Mouse (Mus musculus) heart, postnatal 36 days (tissue): ENCODE data around the gene Cnot6. TPM values are rescaled to one million over a fixed set of nuclear protein-coding genes. Genes with fewer than 3 reads are reported as not detected.

Experiments
- DNase-seq, 2 experiments: peaks; one replicate each; pipeline ENCODE4 v3.0.0; 2021 to 2022
- intact Hi-C: fragments of 180-260 bp; cut with DNase I; formaldehyde crosslinking; loops from one replicate; pipeline ENCODE4 v1.15.1; 2025
- total RNA-seq, 2 experiments: library from RNA; stranded (reverse); gene quantifications; 2 replicates each; pipeline ENCODE4 v1.2.3; 2021

The Cnot6 gene
- 10 to 100 TPM; 20.4 to 21.3 TPM for total RNA-seq

DNA sequence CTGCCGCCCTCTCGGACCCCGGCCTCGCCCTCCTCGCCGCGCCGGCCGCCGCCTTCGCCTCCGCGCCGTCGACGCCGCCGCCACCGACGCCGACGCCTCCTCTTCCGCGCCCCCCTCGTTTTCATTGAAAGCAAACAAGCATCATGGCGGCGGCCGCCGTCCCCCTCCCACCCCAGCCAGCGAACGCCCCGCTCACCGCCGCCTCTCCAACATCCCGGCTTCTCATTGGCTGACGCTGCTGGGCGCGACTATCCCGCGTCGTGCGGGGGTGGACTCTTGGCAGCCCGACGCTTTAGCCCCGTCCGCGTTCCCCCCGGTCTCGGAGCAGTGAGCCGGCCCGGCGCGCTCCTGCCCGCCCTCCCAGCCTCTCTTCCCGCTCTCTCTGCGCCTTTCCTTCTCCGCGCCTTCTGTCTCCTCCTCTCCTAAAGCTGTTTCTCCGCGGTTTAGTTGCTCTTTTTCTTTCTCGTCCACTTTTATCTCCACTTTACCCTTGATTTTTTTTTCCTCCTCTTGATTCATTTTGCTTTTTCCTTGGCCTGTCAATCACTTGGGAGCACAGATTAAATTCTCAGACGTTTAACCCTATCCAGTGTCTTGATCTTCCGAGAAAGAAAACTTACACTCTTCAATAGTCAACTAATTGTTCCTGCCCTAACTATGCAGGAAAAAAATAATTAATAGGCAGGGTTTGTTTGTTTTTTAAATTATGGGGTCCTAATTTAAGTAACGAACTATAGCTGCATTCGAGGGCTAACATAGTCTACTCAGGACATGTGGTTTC, at the start of gene Cnot6:
Gene Cnot6, minus strand, starts transcription at position 169 of the 781 bp plus-strand sequence.
- intact Hi-C loops: loop anchor here (2.0 to 5.0 kb wide), 3 partner anchors 60 to 500 kb away; partner anchors contain the start of genes Mapk9, Mgat4b and Sqstm1

DNA sequence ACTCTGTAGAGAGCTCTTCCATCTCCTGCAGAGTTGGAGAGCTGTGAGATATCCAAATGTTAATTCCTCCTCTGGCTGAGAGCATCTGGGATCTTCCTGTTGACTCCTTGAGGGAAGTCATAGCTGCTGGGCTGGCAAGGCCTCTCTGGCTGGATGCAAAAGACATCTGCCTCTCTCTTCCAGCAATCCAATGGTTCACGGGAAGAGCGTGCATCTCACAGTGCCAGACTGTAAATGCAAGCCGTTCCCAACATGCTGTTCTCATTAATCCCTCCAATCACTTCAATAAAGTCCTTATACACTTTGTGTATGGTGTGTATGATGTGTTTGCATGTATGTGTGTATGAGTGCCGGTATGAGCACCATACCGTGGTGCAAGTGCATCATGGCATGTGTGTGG, 48.6 kb upstream of the Cnot6 start:
- no peak for DNase-seq
- intact Hi-C loops: no loop called here

More for the DNA sequence above, at the start of gene Cnot6:
- DNase-seq: peak; percentile 96 to 97

DNA sequence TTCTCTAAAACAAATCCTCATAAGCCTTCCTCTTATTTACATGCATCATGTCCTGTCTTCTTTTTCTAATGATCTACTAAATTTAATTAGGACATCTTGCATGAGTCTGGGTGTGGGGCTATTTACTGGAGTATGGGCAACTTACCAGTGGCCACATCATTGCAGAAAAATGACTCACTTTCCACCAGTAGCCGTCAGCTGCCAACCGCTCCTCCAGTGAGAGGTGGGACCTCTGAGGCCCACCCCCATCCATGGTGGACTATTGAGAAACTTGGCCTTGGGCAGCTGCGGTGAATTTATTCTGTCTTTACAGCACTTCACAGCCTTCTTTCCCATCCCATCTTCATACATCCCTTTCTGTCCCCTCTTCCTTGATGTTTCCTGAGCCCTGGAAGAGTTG, 45.6 kb upstream of the Cnot6 start:
- DNase-seq: peak in 1 of 2 experiments; percentile 13
- intact Hi-C loops: no loop called here

DNA sequence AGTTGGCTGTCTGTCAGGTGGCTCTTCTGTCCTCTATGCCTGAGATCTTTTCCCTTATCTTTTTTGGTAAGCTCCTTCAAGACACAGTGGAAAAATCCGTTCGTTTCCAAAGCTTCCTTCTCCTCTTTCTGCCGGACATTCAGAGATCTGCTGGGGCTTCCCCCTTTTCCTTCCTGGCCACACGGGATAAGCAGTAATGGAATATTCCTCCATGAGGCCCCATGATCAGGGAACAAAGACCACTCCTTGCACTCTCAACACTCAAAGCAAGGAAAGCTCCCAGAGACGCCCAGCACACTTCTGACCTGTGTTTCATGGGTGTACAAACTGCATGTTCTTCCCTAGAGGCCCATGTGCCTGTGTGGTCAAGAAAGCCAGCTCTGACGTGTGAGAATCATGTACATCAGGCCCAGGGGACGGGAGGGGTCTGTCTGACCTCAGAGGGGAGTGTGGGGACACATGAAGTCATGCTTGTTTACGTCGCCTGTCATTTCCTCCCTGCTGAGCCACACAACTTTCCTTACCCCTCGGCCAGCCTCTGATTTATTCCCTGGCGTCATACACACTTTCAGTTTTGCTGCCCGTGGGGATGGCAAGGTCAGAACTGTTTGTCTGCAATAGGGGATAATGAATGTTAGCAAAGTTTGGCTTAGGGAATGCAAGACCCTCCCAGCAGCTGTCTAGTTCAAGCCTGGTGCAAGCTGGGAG, 42.6 kb upstream of the Cnot6 start:
- peak; percentile 50 to 61 for DNase-seq
- intact Hi-C loops: loop anchor here (2.0 kb wide), 1 partner anchor 26 kb away; no protein-coding TSS in a partner anchor

DNA sequence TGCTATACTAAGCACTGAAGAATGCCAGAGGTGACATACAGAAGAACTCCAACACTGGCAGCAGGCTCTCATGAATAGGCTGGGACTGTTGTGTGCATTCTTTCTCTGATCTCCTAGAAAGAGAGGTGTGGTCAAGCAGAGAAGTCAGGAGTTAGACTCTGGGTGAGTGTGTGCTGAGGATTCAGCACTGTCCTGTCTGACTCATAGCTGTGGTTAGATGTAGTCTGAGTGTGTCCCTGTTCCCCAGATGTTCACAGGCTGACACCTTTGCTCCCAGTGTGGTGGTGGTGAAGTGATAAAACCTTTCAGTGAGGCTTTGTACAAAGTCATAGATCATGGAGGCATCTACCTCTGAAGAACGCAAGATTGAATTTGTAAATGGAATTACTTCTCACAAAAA, 34.2 kb upstream of the Cnot6 start:
- no peak for DNase-seq
- intact Hi-C loops: no loop called here

DNA sequence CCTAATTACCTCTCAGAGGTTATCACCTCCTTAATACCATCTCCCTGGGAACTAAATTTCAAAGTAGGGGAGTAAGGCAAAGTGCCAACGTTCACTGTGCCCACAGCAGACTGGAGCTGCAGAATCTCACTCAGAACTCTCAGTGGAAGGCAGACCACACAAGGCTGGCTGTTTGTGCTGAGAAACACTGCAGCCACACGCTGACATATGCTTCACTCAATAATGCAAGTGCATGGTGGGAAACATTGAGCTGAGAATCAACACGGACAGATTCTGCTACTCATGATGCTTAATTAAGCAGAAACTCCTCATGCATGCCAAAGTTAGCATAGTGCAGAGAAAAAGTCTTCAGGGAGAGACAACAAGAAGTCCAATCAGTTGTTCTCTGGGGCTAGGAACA, 33.3 kb upstream of the Cnot6 start:
- no peak for DNase-seq
- intact Hi-C loops: no loop called here

DNA sequence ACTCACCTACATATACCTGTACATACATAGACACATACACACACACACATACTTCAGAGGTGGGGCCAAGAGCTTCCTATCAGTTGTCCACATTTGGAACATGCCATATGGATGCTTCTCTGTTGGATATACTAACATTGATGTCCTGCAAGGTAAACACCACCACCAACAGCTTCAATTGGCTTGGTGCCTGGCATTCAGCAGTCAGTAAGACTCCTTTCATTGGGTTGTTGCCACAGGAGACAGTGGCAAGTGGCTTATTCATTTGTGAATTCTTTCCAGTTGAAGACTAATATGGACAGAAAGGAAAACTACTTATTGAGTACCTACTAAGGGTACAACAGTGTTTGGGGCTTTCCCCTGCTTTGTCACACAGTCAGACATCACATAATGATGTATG, 32.5 kb upstream of the Cnot6 start:
- intact Hi-C loops: no loop called here
- no peak for DNase-seq

DNA sequence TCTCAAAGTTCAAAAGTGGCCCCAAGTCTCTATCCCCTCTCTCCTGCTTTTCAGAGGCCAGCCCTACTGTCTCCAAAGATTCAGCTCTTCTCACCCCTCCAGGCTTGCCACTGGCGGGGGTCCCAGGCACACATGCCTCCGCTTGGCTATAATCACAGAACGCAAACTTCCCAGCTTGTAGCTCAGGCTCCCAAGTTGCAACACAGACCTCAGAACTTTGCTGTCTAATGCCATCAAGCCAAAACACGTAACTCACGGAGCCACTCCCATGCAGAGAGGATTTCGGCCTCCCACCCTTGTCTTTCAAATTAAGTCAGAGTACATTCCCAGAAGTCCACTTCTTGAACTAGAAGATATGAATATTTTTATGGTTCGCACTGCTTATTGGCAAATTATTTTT, 31.1 kb upstream of the Cnot6 start:
- intact Hi-C loops: no loop called here
- DNase-seq: no peak

DNA sequence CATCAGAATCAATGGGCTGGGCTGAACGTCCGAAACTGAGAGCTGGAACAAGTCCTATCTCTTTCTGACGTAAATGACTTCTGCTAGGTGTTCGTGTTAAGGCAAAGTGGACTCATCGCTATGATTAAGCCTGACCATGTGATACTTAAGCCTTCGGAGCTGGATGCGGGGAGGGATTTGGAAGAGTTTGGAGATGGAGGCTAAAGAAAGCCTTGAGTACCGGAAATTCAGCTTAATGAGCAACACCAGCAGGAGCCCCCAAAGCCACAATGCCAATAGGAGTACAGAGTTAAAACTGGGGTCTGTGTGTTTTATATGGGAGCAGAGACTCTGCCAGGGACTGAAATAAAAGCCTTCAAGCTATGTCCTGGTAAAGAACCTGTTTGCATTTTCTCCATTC, 29.7 kb upstream of the Cnot6 start:
- DNase-seq: no peak
- intact Hi-C loops: no loop called here

DNA sequence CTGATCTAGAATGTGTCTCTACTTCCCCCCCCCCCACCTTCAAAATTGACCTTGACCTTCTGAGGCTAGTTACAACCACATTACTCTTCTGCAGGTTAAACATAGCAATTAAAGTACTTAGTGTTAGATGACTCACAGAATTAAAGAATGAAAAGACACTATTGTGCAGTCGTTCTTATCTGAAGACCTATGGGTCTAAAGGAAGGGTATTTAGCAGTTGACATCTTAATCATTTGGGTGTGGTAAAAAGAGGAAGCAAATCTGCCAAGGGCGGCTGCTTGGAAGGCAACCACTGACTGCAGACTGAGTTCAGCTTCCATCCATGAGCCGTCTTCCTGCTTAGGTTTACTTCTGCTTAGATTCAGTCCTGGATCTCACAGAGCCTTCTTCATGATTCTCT, 27.3 kb upstream of the Cnot6 start:
- no peak for DNase-seq
- intact Hi-C loops: no loop called here

DNA sequence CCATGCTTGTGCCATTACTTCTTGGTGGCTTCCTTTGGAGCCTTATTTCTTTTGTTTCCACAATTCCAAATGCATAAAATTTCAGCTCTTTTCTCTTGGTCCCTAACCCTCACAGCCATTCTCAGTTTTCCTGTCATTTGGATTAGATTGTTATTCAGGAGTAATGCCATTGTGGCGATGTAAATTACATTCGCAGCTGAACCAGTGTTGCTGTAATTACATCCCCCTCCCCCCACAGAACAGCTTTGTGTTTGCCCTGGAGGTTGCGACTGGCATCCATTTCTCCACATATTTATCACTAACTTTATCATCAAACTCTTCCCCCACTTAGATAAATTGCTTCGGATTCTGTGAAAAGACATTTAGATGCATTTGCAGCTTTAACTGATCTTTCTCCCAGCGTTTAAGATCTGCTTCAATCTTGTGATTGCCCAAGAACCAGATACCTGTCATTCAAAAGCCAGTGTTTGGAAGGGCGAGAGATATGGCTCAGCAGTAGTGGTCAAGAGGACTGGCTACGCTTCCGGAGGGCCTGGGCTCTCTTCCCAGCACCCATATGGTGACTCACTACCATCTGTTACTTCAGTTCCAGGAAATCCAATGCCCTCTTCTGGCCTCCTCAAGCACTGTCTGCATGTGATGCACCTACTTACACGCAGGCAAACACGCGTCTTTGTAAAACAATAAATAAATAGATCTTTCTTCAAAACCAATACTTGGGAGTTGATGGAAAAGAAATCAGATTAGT, 26.3 kb upstream of the Cnot6 start:
- intact Hi-C loops: no loop called here

DNA sequence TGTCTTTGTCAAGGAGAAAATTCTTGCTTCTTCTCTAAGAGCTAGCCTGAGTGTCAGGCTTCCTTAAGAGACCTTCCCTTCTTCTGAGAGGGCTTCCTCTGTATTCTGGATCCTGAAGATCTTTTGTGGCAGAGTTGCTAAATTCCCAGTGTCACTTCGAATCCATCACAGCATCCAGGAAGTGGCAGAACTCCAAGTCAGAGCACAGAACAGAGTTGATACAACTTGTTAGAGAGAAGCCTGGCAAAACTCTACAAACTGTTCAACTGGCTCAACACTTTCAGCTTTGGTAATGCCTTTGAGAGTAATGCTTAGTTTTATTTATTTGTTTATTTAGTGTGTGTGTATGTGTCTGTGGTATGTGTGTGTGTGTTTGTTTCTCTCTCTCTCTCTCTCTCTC, 25.1 kb upstream of the Cnot6 start:
- intact Hi-C loops: no loop called here
- DNase-seq: no peak

More for the DNA sequence above, 26.3 kb upstream of the Cnot6 start:
- DNase-seq: no peak

DNA sequence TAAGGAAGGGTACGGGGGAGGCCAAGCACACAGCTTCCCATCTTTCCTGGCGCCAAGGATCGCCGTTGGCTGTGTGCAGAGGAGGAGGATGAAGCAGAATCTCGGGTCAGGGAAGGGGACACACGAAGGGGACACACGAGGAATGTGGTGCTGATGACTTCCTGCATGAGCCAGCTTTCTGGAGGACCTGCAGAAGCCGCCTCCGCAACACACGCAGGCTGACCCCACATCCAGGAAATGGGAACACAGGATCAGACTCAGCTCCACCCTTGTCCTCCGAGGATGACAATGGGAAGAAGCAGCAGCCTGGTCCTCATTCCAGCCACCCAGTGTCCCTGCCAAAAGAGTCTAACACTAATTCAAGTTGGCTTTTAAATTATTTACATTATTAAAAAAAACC, 22.2 kb upstream of the Cnot6 start:
- DNase-seq: no peak
- intact Hi-C loops: no loop called here

DNA sequence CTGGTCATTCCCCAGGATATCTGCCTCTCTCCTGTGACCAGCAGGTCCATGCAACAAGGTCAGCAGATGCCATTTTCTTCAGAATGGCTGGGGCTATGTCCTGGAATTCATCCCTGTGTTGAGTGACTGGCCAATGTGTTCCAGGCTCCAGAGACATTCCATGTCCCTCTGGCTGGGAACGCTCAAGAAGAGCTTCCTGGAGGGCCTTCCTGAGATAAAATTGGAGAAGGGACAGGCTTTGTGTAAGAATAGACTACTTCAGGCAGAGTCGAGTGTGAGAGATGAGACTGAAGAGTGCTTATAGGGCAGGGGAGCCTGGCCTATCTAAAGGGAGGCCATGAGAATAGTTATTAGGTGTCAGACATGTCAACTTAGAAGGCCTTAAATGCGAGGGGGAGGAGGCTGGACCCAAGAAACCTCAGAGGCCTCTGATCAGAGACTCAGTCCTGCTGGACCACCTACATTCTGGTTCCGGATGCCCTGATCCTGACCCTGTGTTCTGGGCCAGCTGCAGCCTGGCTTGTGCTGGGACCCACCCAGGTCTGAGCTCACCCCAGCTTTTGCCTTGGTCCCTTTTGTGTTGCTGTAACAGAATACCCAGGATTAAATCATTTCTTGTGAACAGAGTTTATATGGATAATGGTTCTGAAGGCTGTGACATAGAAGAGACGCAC, 17.9 kb upstream of the Cnot6 start:
- intact Hi-C loops: no loop called here
- peak in 1 of 2 experiments; percentile 24 for DNase-seq

DNA sequence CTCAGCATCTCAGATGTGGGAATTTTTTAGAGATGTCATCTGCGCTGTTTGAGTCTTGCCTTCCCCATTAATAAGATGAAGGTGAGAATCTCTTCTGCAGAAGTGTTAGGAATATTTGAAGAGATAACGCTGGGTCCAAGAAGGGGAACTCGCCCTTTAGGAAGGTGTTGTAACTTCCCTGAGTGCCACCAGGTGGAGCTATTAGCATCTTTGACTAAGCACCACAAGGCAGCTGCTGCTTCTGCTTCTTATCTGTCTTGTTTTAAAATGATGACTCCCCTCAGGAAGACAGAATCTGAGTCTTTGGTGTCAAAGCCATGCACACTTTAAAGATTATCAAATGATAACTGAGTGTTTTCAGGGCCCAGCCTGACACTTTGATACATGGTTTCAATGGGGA, 15.4 kb upstream of the Cnot6 start:
- peak; percentile 61 to 66 for DNase-seq
- intact Hi-C loops: loop anchor here (1.0 to 5.0 kb wide), 4 partner anchors 27 to 141 kb away; no protein-coding TSS in a partner anchor

DNA sequence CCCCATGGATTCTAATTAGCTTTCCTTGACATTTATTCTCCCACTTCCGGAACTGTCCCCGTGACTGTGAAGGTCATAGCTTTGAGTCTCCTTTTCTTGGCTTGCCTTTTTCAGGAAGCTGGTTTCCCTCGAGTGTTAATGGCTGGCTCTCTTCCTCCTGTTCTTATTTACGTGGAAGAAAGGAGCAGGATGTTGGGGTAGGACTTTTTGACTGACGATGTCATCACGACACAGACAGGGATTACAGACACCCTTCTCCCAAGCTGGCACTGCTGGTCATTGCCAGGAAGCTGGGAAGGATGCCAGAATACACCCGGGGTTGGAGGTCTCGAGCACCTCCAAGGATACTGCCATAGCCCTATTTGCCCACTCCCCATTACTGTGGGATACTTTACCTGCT, 14.3 kb upstream of the Cnot6 start:
- no peak for DNase-seq
- intact Hi-C loops: loop anchor here (5.0 kb wide), 1 partner anchor 101 kb away; no protein-coding TSS in a partner anchor

DNA sequence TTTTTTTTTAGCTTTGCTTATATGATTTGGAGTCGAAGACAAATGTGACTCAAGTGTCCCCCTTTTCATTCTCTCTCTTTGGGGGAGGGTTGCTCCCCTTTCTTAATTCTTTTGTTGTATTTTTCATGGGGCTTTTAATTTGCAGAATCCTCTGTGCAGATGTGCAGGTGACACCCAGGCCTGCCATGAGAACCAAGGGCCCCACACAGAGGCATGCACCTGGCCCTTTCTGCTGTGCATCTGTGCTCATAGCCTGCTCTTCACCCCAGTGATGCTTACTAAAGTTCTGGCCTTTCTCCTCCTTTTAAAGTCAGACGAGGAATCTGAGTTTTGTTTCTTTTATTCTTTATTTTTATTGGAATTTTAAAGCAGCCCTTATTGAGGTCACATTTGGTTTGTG, 12.2 kb upstream of the Cnot6 start:
- no peak for DNase-seq
- intact Hi-C loops: loop anchor here (5.0 kb wide), 1 partner anchor 103 kb away; no protein-coding TSS in a partner anchor

DNA sequence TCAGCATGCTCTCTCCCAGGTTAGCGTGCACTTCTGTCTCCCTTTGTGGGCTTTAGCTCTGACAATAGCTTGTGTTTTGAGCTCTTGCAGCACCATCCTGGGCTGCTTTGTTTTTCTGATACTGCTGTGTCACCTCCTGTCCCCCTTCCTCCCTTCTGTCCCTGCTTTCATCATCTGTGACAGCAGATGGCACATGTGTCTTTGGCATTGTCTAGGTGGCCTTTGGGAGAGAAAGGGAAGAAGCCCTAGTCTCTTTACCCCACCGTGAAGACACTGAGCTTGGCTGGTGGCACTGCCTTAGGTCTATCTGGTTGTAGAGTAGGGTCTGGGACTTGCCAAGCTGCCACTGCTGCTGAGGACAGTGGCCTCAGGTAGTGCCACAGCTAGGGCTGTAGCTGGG, 10.8 kb upstream of the Cnot6 start:
- DNase-seq: no peak
- intact Hi-C loops: no loop called here

DNA sequence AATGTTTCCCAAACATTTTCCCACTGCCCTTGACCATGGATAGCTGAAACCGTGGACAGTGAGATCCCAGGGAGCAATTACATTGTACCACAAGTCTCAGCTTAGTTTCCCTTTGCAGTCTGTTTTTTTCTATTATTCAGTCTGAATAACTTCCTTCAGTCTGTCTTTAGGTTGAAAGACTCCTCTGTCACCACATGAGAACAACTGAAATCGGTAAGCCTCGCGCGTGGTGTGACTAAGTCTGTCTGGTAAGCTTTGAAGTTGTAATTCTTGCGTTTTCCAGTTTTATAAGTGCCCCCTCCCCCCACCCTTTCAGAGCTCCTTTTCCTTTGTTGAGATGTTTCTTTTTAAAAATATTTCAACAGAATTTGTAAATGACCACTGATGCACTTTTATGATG, 10.2 kb upstream of the Cnot6 start:
- intact Hi-C loops: no loop called here
- DNase-seq: no peak

DNA sequence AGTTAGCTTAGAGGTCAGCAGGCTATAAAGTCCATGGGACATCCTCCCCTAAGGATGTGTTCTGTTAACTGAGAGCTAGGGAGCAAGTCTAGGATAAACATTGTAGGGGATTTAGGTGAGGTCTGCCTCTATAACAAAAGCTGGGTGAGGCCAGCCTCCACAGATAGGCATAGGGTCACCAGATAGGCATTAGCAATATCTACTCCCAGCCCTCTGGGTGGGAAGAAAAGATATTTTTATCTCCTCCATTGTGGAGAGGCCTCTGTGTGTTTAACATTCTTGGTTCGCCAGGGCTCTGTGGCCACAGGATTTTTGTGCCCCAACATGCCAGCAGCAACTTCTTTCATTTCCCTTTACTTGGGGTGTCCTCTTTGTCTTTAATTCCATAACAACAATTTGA, 8.8 kb upstream of the Cnot6 start:
- DNase-seq: no peak
- intact Hi-C loops: no loop called here
